ENCODE assay signal across 8 mouse cellular contexts in genomic region chr1:55363044-55363565, GRCm38 (mm10). TPM values are rescaled to one million over a fixed set of nuclear protein-coding genes. Genes with fewer than 3 reads are reported as not detected.
A peak's percentile ranks its signal among the peaks of the same experiment; 100 is the strongest.
DNase-seq lines count a peak whose midpoint lies in the region; ATAC-seq and TF ChIP-seq lines count a peak whose summit lies in the region.

Boll (minus strand) TSS chr1:55363469.

- peak within 1 kb of the TSS; percentile 36 for H3K4me2 ChIP-seq in embryonic facial prominence, embryonic 11.5 days (ENCODE audit: low read depth, low read length)

- ATAC-seq in embryonic facial prominence, embryonic 11.5 days (replicated peaks; ENCODE audit: insufficient number of reproducible peaks, low FRiP score, low TSS enrichment, low read depth) = peak; percentile 59

- TF ChIP-seq EP300 in heart, adult 2 months (IDR thresholded peaks at IDR 0.05; ENCODE audit: insufficient read depth, low read depth, low read length) = no peak

- peaks cover 3% of the 10 kb centered on the region for H3K9me3 ChIP-seq in embryonic facial prominence, embryonic 11.5 days (replicated peaks; ENCODE audit: control insufficient read depth, low read length)

- TF ChIP-seq POLR2A in heart, adult 2 months (IDR thresholded peaks at IDR 0.05; ENCODE audit: insufficient read depth, low read depth, low read length) = no peak

- H3K27me3 ChIP-seq in embryonic facial prominence, embryonic 11.5 days (ENCODE audit: control insufficient read depth, insufficient read depth, low read length) = peaks cover 19% of the 10 kb centered on the region
- peaks cover 10% of the 10 kb centered on the region for H3K27me3 ChIP-seq in heart, adult 2 months (ENCODE audit: control insufficient read depth, insufficient read depth, low read length)

- H3K9ac ChIP-seq in embryonic facial prominence, embryonic 11.5 days (replicated peaks; ENCODE audit: low read length) = no peak within 1 kb of the TSS
- H3K9ac ChIP-seq in heart, adult 2 months (ENCODE audit: low read depth, low read length) = peak within 1 kb of the TSS; percentile 55

- H3K4me1 ChIP-seq in embryonic facial prominence, embryonic 11.5 days (ENCODE audit: control insufficient read depth, insufficient read depth, low read length) = no peaks in the 10 kb centered on the region
- H3K4me1 ChIP-seq in heart, adult 2 months (ENCODE audit: control insufficient read depth, insufficient read depth, low read length) = no peaks in the 10 kb centered on the region

- no peaks in the 10 kb centered on the region for H3K79me2 ChIP-seq in heart, adult 2 months (replicated peaks; ENCODE audit: control insufficient read depth, insufficient read depth, low read length)

- H3K36me3 ChIP-seq in embryonic facial prominence, embryonic 11.5 days (replicated peaks; ENCODE audit: control insufficient read depth, insufficient read depth, low read depth, low read length) = no peaks in the 10 kb centered on the region
- H3K36me3 ChIP-seq in heart, adult 2 months (ENCODE audit: control insufficient read depth, insufficient read depth, low read length) = no peaks in the 10 kb centered on the region

- H3K27ac ChIP-seq in embryonic facial prominence, embryonic 11.5 days (replicated peaks; ENCODE audit: low read depth, low read length) = no peak within 1 kb of the TSS
- no peak within 1 kb of the TSS for H3K27ac ChIP-seq in heart, adult 2 months

- 9% methylated on average over 65 of the region's 68 CpGs for WGBS in embryonic facial prominence, embryonic 11.5 days
- 11% methylated on average over 68 of the region's 68 CpGs for WGBS in heart, adult 2 months

- TF ChIP-seq CTCF in heart, adult 2 months (IDR thresholded peaks at IDR 0.05) = peak; percentile 68

- DNase-seq in adrenal gland, postnatal 25 days = peak; percentile 86
- peak; percentile 75 for DNase-seq in embryonic facial prominence, embryonic 11.5 days (ENCODE audit: low spot score)
- peak; percentile 76 to 80 for DNase-seq in heart, adult 2 months
- peak; percentile 43 for DNase-seq in kidney, adult 11 months
- peak; percentile 75 for DNase-seq in left cerebral cortex, postnatal 4 days
- peak; percentile 78 for DNase-seq in mesoderm, embryonic 11.5 days (ENCODE audit: low read depth, low spot score)
- DNase-seq in right cerebral cortex, postnatal 25 days = peak; percentile 38
- peak; percentile 59 to 81 for DNase-seq in urinary bladder, postnatal 4 days (ENCODE audit: low spot score in 2 of 2)

- peak within 1 kb of the TSS; percentile 37 for H3K4me3 ChIP-seq in embryonic facial prominence, embryonic 11.5 days (ENCODE audit: low read depth, low read length)
- peak within 1 kb of the TSS; percentile 44 for H3K4me3 ChIP-seq in heart, adult 2 months

- intact Hi-C loops in heart, adult 2 months (cut with DNase I) = no loop called here
- intact Hi-C loops in left cerebral cortex, postnatal 4 days (cut with DNase I) = loop anchor here (10.0 kb wide), 1 partner anchor 128 kb away; the partner anchor contains the start of gene Mars2

RNA-seq across cellular contexts. Expression of gene Boll, which starts in this region (rescaled TPM):
- 0.70 TPM in 1 of 2 replicates, not detected in the other for total RNA-seq in adrenal gland, postnatal 25 days (2021)
- 0.21 and 0.31 TPM in 2 replicates for polyA plus RNA-seq in embryonic facial prominence, embryonic 11.5 days (2014; fragmentation: Nextera tagmentation; extraction: Ambion mirVana)
- under 1 TPM in 1 of 2 experiments, not detected in 1; 0.32 TPM for total RNA-seq in heart, adult 2 months (2021)
- not detected in 2 replicates for polyA plus RNA-seq in heart, adult 2 months (2012; rRNA removed)
- not detected for total RNA-seq in left cerebral cortex, postnatal 4 days (2021)

Comparison
In these comparisons a context has a peak if more than half of its experiments do, and no peak if none do; other contexts are left out.
1. Peak in DNase-seq in adrenal gland, postnatal 25 days; RNA of the gene not detected or under 1 TPM.
2. Peak in DNase-seq, ATAC-seq, H3K4me3 ChIP-seq and H3K4me2 ChIP-seq in embryonic facial prominence, embryonic 11.5 days; RNA of the gene not detected or under 1 TPM.
3. Peak in DNase-seq, H3K4me3 ChIP-seq and H3K9ac ChIP-seq in heart, adult 2 months; RNA of the gene not detected or under 1 TPM.
4. Peak in DNase-seq in left cerebral cortex, postnatal 4 days; RNA of the gene not detected or under 1 TPM.